Mouse (Mus musculus) forebrain, postnatal 0 days (tissue): Measurements from ENCODE around the gene Drd1. TPM values are rescaled to one million over a fixed set of nuclear protein-coding genes. Genes with fewer than 3 reads are reported as not detected.

Experiments used
- ATAC-seq: fragments of 200-750 bp; cut with Nextera tagmentation; 2 replicates; pipeline ENCODE4 v1.8.0; 2017; ENCODE audit warnings: mild to moderate bottlenecking, moderate library complexity
- DNase-seq: peaks from one replicate; pipeline ENCODE4 v3.0.0-alpha.2; 2015
- H3K27ac ChIP-seq: fragments of 300-500 bp; sonication (generic); 2 replicates; pipeline ENCODE4 v1.5.1; 2014; ENCODE audit warnings: low read depth, mild to moderate bottlenecking, antibody characterized with exemption, low read length, moderate library complexity, mixed read lengths
- H3K27me3 ChIP-seq: fragments of 300-500 bp; sonication (generic); 2 replicates; pipeline ENCODE4 v1.6.1; 2014; ENCODE audit warnings: mild to moderate bottlenecking, low read length, mixed read lengths; ENCODE audit not compliant: insufficient read depth
- H3K36me3 ChIP-seq: fragments of 300-500 bp; sonication (generic); 2 replicates; pipeline ENCODE4 v1.6.1; 2014; ENCODE audit warnings: mild to moderate bottlenecking, moderate library complexity; ENCODE audit not compliant: insufficient read depth
- H3K4me1 ChIP-seq: fragments of 300-500 bp; sonication (generic); 2 replicates; pipeline ENCODE4 v1.6.1; 2014; ENCODE audit warnings: antibody characterized with exemption; ENCODE audit not compliant: insufficient read depth
- H3K4me2 ChIP-seq: fragments of 300-500 bp; sonication (generic); 2 replicates; pipeline ENCODE4 v1.6.1; 2014; ENCODE audit warnings: low read depth, mild to moderate bottlenecking, moderate library complexity
- H3K4me3 ChIP-seq: fragments of 300-500 bp; sonication (generic); 2 replicates; pipeline ENCODE4 v1.5.1; 2014; ENCODE audit warnings: low read depth, low read length, mixed read lengths
- H3K9ac ChIP-seq: fragments of 300-500 bp; sonication (generic); 2 replicates; pipeline ENCODE4 v1.6.1; 2014; ENCODE audit warnings: mild to moderate bottlenecking
- H3K9me3 ChIP-seq: fragments of 300-500 bp; sonication (generic); 2 replicates; pipeline ENCODE4 v1.6.1; 2016; ENCODE audit warnings: low read length
- CTCF ChIP-seq: sonication (generic); IDR thresholded peaks from 2 replicates; pipeline ENCODE4 v1.5.1; 2016; ENCODE audit warnings: antibody characterized with exemption, control low read depth, low read depth
- WGBS: fragments of 180-500 bp; shearing (Covaris S2); extraction: QIAGEN DNeasy Blood & Tissue Kit; methylation state at CpG from one replicate; pipeline ENCODE4 v1.1.7; 2014; 5-methylcytosine and 5-hydroxymethylcytosine counted together
- polyA plus RNA-seq: library from polyadenylated mRNA; unstranded; fragments of >200 nt; fragmentation: Nextera tagmentation; extraction: Ambion mirVana; gene quantifications from 2 replicates; pipeline ENCODE4 v1.2.1, GENCODE M21; 2015
- total RNA-seq: library from RNA; depleted of rRNA; stranded (reverse); fragments of >200 nt; gene quantifications from 2 replicates; pipeline ENCODE4 v1.2.3, GENCODE M21; 2014

Gene Drd1
- total and polyA plus RNA-seq, 2 experiments from 2014 or later, result 6.6 to 9.8 TPM

- no peak for DNase-seq
- no peak for ATAC-seq
Measured at GRCm38 (mm10) chr13:54080785-54081184, 25.3 kb upstream of the Drd1 start.

GRCm38 (mm10) chr13:54079782-54080759 is 24.6 kb upstream of the Drd1 start:
- no peak overlapping the region for H3K27ac ChIP-seq
- H3K27me3 ChIP-seq, result no peaks in the 10 kb centered on the region
- 72% methylated on average over 12 of the region's 12 CpGs for WGBS
- ATAC-seq, result peak; percentile 61
- DNase-seq, result no peak
- no peak for TF ChIP-seq CTCF
- H3K4me2 ChIP-seq, result no peak overlapping the region
- peaks cover under 1% of the 10 kb centered on the region; the same call in 1 of the 2 replicates for H3K36me3 ChIP-seq
- no peak overlapping the region for H3K9ac ChIP-seq
- no peaks in the 10 kb centered on the region for H3K9me3 ChIP-seq
- no peak overlapping the region for H3K4me3 ChIP-seq
- H3K4me1 ChIP-seq, result no peaks in the 10 kb centered on the region

More at GRCm38 (mm10) chr13:54080785-54081184, 25.3 kb upstream of the Drd1 start:
- WGBS, result 95% methylated on average over 1 of the region's 1 CpGs
- Histone ChIP-seq H3K9me3 (no peaks in the 10 kb centered on the region), H3K27ac (no peak overlapping the region), H3K4me3 (no peak overlapping the region), H3K27me3 (no peaks in the 10 kb centered on the region), H3K9ac (no peak overlapping the region), H3K4me1 (no peaks in the 10 kb centered on the region), H3K4me2 (no peak overlapping the region), H3K36me3 (peaks cover 6% of the 10 kb centered on the region)
- no peak for TF ChIP-seq CTCF

GRCm38 (mm10) chr13:54077470-54078174 is 22.1 kb upstream of the Drd1 start:
- ATAC-seq, result peak; percentile 25; the same call in 1 of the 2 replicates
- TF ChIP-seq CTCF, result no peak
- no peak for DNase-seq
- Histone ChIP-seq H3K27ac (no peak overlapping the region), H3K27me3 (no peaks in the 10 kb centered on the region), H3K4me3 (no peak overlapping the region), H3K9ac (no peak overlapping the region), H3K9me3 (no peaks in the 10 kb centered on the region), H3K36me3 (no peaks in the 10 kb centered on the region), H3K4me1 (0 out of 2 replicates have a peak, but pooled peaks cover 2% of the 10 kb centered on the region), H3K4me2 (no peak overlapping the region)
- WGBS, result 79% methylated on average over 11 of the region's 11 CpGs

DNA sequence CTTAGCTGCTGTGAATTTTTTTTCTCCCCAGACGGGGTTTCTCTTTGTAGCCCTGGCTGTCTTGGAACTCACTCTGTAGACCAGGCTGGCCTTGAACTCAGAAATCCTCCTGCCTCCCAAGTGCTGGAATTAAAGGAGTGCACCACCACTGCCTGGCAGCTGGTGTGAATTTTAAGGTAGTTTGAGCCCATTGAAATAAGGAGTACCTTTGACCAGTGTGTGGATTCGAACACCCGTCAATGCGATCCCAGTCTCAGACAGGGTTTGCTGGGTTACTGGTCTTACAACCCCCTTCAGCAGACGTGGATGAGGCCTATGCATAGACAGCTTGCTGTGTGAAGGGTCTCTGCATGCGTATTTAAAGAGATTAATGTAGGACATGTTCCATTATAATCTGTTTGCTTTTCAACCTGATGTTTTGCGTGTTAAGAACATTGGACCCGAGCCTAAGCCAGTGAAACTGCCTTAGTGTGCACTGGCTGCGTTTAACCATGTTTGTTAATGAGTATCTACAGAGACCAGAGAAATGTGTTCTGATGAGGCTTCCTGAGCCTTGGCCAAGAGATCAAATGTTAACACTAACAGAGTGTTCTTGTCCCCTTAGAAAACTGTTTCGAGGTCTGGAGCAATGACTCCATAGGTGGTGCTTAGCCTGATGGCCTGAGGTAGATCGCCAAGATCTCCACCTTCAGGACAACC is 21.4 kb upstream of the Drd1 start:
- no peak for TF ChIP-seq CTCF
- no peaks in the 10 kb centered on the region for H3K9me3 ChIP-seq
- no peak overlapping the region for H3K9ac ChIP-seq
- no peaks in the 10 kb centered on the region for H3K36me3 ChIP-seq
- H3K4me3 ChIP-seq, result no peak overlapping the region
- H3K4me1 ChIP-seq, result 0 out of 2 replicates have a peak, but pooled peaks cover 6% of the 10 kb centered on the region
- DNase-seq (no peak), ATAC-seq (no peak)
- no peak overlapping the region for H3K27ac ChIP-seq
- H3K4me2 ChIP-seq, result no peak overlapping the region
- H3K27me3 ChIP-seq, result no peaks in the 10 kb centered on the region
- 89% methylated on average over 11 of the region's 11 CpGs for WGBS

GRCm38 (mm10) chr13:54076051-54076450 is 20.5 kb upstream of the Drd1 start:
- Histone ChIP-seq H3K4me3 (no peak overlapping the region), H3K9me3 (no peaks in the 10 kb centered on the region), H3K4me2 (no peak overlapping the region), H3K4me1 (0 out of 2 replicates have a peak, but pooled peaks cover 6% of the 10 kb centered on the region), H3K36me3 (no peaks in the 10 kb centered on the region), H3K9ac (no peak overlapping the region), H3K27me3 (no peaks in the 10 kb centered on the region), H3K27ac (no peak overlapping the region)
- ATAC-seq (no peak), DNase-seq (no peak)
- 89% methylated on average over 6 of the region's 6 CpGs for WGBS
- no peak for TF ChIP-seq CTCF

- no peak overlapping the region for H3K27ac ChIP-seq
- H3K36me3 ChIP-seq, result no peaks in the 10 kb centered on the region
- no peaks in the 10 kb centered on the region for H3K9me3 ChIP-seq
- TF ChIP-seq CTCF, result no peak
- ATAC-seq, result no peak
- 0 out of 2 replicates have a peak, but pooled peaks cover 6% of the 10 kb centered on the region for H3K4me1 ChIP-seq
- H3K27me3 ChIP-seq, result no peaks in the 10 kb centered on the region
- H3K4me2 ChIP-seq, result no peak overlapping the region
- H3K9ac ChIP-seq, result no peak overlapping the region
- no peak for DNase-seq
- H3K4me3 ChIP-seq, result no peak overlapping the region
- 91% methylated on average over 2 of the region's 2 CpGs for WGBS
Measured at GRCm38 (mm10) chr13:54075416-54075815, 19.9 kb upstream of the Drd1 start.
